Comparison of ENCODE assay signal across 22 mouse cellular contexts in the genomic region with DNA sequence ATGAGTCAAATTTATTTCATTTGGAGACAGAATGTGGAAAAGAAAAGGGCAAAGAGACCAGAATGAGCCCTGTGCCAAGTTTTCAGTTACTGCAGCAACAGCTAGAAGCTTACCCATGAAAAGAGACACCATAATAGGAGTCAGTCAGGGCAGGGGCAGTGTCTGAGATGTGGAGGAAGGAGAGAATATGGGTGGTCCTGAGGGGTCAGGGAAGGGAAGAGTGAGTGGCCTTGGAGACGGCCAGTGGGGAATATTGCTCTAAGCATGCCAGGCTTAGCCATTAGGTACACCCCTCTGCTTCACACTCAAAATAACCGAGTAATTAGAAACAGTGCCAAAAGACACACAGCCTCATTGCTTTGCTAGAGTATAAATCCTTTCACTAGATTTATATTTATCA. TPM values are rescaled to one million over a fixed set of nuclear protein-coding genes. Genes with fewer than 3 reads are reported as not detected.
DNase-seq lines count a peak whose midpoint lies in the region; ATAC-seq lines count a peak whose summit lies in the region.
"Had no signal": no experiment of that assay in that cellular context is flagged by ENCODE, and none has a peak within 500 bp of the region (broad histone marks: within the 10 kb centered on the region; RNA-seq: fewer than 3 reads in every experiment).

No protein-coding gene starts in this region.

- H3K9me3 ChIP-seq in hindbrain, embryonic 16.5 days (ENCODE audit: control insufficient read depth, low read length) = peaks cover 5% of the 10 kb centered on the region
- peaks cover 10% of the 10 kb centered on the region for H3K9me3 ChIP-seq in hindbrain, embryonic 12.5 days (replicated peaks)
- 0 out of 2 replicates have a peak, but pooled peaks cover 2% of the 10 kb centered on the region for H3K9me3 ChIP-seq in neural tube, embryonic 15.5 days (replicated peaks)
- no peaks in the 10 kb centered on the region for H3K9me3 ChIP-seq in embryonic facial prominence, embryonic 15.5 days (replicated peaks)
- H3K9me3 ChIP-seq: heart, embryonic 10.5 days had no signal

- no peak overlapping the region for H3K4me3 ChIP-seq in hindbrain, embryonic 16.5 days (ENCODE audit: low read length)
- H3K4me3 ChIP-seq in hindbrain, embryonic 12.5 days = no peak overlapping the region
- H3K4me3 ChIP-seq in neural tube, embryonic 15.5 days (replicated peaks) = no peak overlapping the region
- H3K4me3 ChIP-seq in embryonic facial prominence, embryonic 15.5 days (replicated peaks) = no peak overlapping the region
- H3K4me3 ChIP-seq: forebrain, embryonic 13.5 days; heart, embryonic 10.5 days; hindbrain, embryonic 13.5 days had no signal

- H3K4me1 ChIP-seq in hindbrain, embryonic 16.5 days (ENCODE audit: control insufficient read depth, insufficient read depth, low read depth, low read length) = no peaks in the 10 kb centered on the region
- H3K4me1 ChIP-seq in hindbrain, embryonic 12.5 days = no peaks in the 10 kb centered on the region
- H3K4me1 ChIP-seq in neural tube, embryonic 15.5 days = no peaks in the 10 kb centered on the region
- no peaks in the 10 kb centered on the region for H3K4me1 ChIP-seq in embryonic facial prominence, embryonic 15.5 days
- H3K4me1 ChIP-seq: forebrain, embryonic 13.5 days; heart, embryonic 10.5 days; hindbrain, embryonic 13.5 days had no signal

- H3K9ac ChIP-seq in hindbrain, embryonic 16.5 days (ENCODE audit: low read depth, low read length) = no peak overlapping the region
- H3K9ac ChIP-seq in hindbrain, embryonic 12.5 days = no peak overlapping the region
- H3K9ac ChIP-seq in neural tube, embryonic 15.5 days (replicated peaks) = no peak overlapping the region
- no peak overlapping the region for H3K9ac ChIP-seq in embryonic facial prominence, embryonic 15.5 days
- H3K9ac ChIP-seq: forebrain, embryonic 13.5 days; forebrain, postnatal 0 days; hindbrain, embryonic 13.5 days had no signal

- DNase-seq in neural tube, embryonic 10.5 days (ENCODE audit: extremely low spot score, low spot score) = no peak
- DNase-seq in gastrocnemius, postnatal 14 days = no peak
- DNase-seq: adrenal gland, adult 2 months; adrenal gland, postnatal 25 days; cerebellum, adult 2 months; cerebellum, postnatal 10 days; embryo, embryonic 11 days; forebrain, postnatal 0 days; gastrocnemius, postnatal 25 days; heart, postnatal 10 days; heart, postnatal 4 days had no signal

- no peak overlapping the region for H3K4me2 ChIP-seq in hindbrain, embryonic 16.5 days (ENCODE audit: low read length)
- no peak overlapping the region for H3K4me2 ChIP-seq in hindbrain, embryonic 12.5 days (replicated peaks)
- H3K4me2 ChIP-seq in neural tube, embryonic 15.5 days = no peak overlapping the region
- no peak overlapping the region for H3K4me2 ChIP-seq in embryonic facial prominence, embryonic 15.5 days (replicated peaks)
- H3K4me2 ChIP-seq: forebrain, embryonic 13.5 days; hindbrain, embryonic 13.5 days had no signal

- intact Hi-C loops in gastrocnemius, postnatal 14 days (cut with DNase I; ENCODE audit: low total_unique reads) = no loop called here

- H3K36me3 ChIP-seq in hindbrain, embryonic 16.5 days (ENCODE audit: control insufficient read depth, insufficient read depth, low read length) = no peaks in the 10 kb centered on the region
- H3K36me3 ChIP-seq in hindbrain, embryonic 12.5 days = no peaks in the 10 kb centered on the region
- H3K36me3 ChIP-seq in neural tube, embryonic 15.5 days = no peaks in the 10 kb centered on the region
- no peaks in the 10 kb centered on the region for H3K36me3 ChIP-seq in embryonic facial prominence, embryonic 15.5 days
- H3K36me3 ChIP-seq: hindbrain, embryonic 13.5 days had no signal

- no peak overlapping the region for H3K27ac ChIP-seq in hindbrain, embryonic 16.5 days (ENCODE audit: low read depth, low read length)
- H3K27ac ChIP-seq in hindbrain, embryonic 12.5 days = no peak overlapping the region
- no peak overlapping the region for H3K27ac ChIP-seq in neural tube, embryonic 15.5 days (replicated peaks)
- H3K27ac ChIP-seq in embryonic facial prominence, embryonic 15.5 days (replicated peaks) = peak overlapping the region; percentile 23; the same call in 1 of the 2 replicates
- H3K27ac ChIP-seq: forebrain, embryonic 13.5 days; heart, embryonic 10.5 days; hindbrain, embryonic 13.5 days had no signal

- peak; percentile 45; the same call in 1 of the 2 replicates for ATAC-seq in hindbrain, embryonic 16.5 days
- no peak for ATAC-seq in hindbrain, embryonic 12.5 days (ENCODE audit: low FRiP score)
- 0 out of 2 replicates have a peak, but pooled peaks have one; percentile 17 for ATAC-seq in neural tube, embryonic 15.5 days (ENCODE audit: low FRiP score)
- no peak; the same call in 1 of the 2 replicates for ATAC-seq in embryonic facial prominence, embryonic 15.5 days (ENCODE audit: insufficient number of reproducible peaks, low FRiP score, low TSS enrichment, low read depth)
- ATAC-seq: forebrain, embryonic 13.5 days; forebrain, postnatal 0 days; intestine, embryonic 16.5 days; Patski had no signal

- H3K27me3 ChIP-seq in hindbrain, embryonic 16.5 days (replicated peaks; ENCODE audit: control insufficient read depth, insufficient read depth, low read length) = no peaks in the 10 kb centered on the region
- H3K27me3 ChIP-seq in hindbrain, embryonic 12.5 days = no peaks in the 10 kb centered on the region
- no peaks in the 10 kb centered on the region for H3K27me3 ChIP-seq in neural tube, embryonic 15.5 days (replicated peaks)
- H3K27me3 ChIP-seq in embryonic facial prominence, embryonic 15.5 days = no peaks in the 10 kb centered on the region
- H3K27me3 ChIP-seq: CH12.LX; forebrain, embryonic 13.5 days; hindbrain, embryonic 13.5 days had no signal

- 55% methylated on average over 2 of the region's 2 CpGs for WGBS in hindbrain, embryonic 16.5 days
- 69% methylated on average over 2 of the region's 2 CpGs for WGBS in hindbrain, embryonic 12.5 days
- 65% methylated on average over 2 of the region's 2 CpGs for WGBS in neural tube, embryonic 15.5 days
- 22% methylated on average over 2 of the region's 2 CpGs for WGBS in embryonic facial prominence, embryonic 15.5 days

RNA-seq across cellular contexts. Expression of gene Ednra, which starts 9.5 kb away (rescaled TPM):
- polyA plus RNA-seq in hindbrain, embryonic 16.5 days (2015; fragmentation: Nextera tagmentation; extraction: Ambion mirVana) = 5.9 and 8.7 TPM in 2 replicates
- polyA plus RNA-seq in hindbrain, embryonic 12.5 days (2016; fragmentation: Nextera tagmentation; extraction: Ambion mirVana) = 22.5 and 25.3 TPM in 2 replicates
- 7.7 and 10.0 TPM in 2 replicates for polyA plus RNA-seq in neural tube, embryonic 15.5 days (2015; fragmentation: Nextera tagmentation; extraction: Ambion mirVana)
- polyA plus RNA-seq in embryonic facial prominence, embryonic 15.5 days (2015; fragmentation: Nextera tagmentation; extraction: Ambion mirVana) = 47.1 and 56.9 TPM in 2 replicates
- 1 to 10 TPM; 5.1 to 7.3 TPM for total RNA-seq in gastrocnemius, postnatal 14 days (2021)
- total RNA-seq: granulocyte monocyte progenitor cell, adult 5-6 weeks had no signal

Comparison
In these comparisons a context has a peak if more than half of its experiments do, and no peak if none do; other contexts are left out.
1. ATAC-seq: peak in hindbrain, embryonic 16.5 days (single experiment) and neural tube, embryonic 15.5 days (single experiment); none in hindbrain, embryonic 12.5 days (single experiment) and embryonic facial prominence, embryonic 15.5 days (single experiment).